Mouse (Mus musculus) C2C12 (cell line): ENCODE measurements around the gene Lrmda.

Experiments
- CEBPB ChIP-seq: IDR thresholded peaks from one replicate; pipeline ENCODE4 v1.6.1; 2011; ENCODE audit warnings: low read depth, mild to moderate bottlenecking, control low read depth, moderate library complexity
- CTCF ChIP-seq: IDR thresholded peaks from one replicate; pipeline ENCODE4 v1.5.1; 2011; ENCODE audit not compliant: control insufficient read depth, insufficient read depth, insufficient read length
- FOSL1 ChIP-seq: IDR thresholded peaks from one replicate; pipeline ENCODE4 v1.8.0; 2011; ENCODE audit warnings: mild to moderate bottlenecking, low read length; ENCODE audit not compliant: poor library complexity, insufficient read depth, severe bottlenecking
- MAX ChIP-seq: IDR thresholded peaks from one replicate; pipeline ENCODE4 v1.6.1; 2011; ENCODE audit warnings: mild to moderate bottlenecking, control low read depth
- MYOD1 ChIP-seq: IDR thresholded peaks from one replicate; pipeline ENCODE4 v1.6.1; 2011; ENCODE audit warnings: low read depth; ENCODE audit not compliant: control insufficient read depth, insufficient read length
- MYOG ChIP-seq: IDR thresholded peaks from one replicate; pipeline ENCODE4 v1.6.1; 2011; ENCODE audit not compliant: control insufficient read depth, insufficient read length; ENCODE audit errors: extremely low read depth
- USF1 ChIP-seq: IDR thresholded peaks from one replicate; pipeline ENCODE4 v1.6.1; 2011; ENCODE audit warnings: low read depth, mild to moderate bottlenecking, control low read depth, moderate library complexity

DNA sequence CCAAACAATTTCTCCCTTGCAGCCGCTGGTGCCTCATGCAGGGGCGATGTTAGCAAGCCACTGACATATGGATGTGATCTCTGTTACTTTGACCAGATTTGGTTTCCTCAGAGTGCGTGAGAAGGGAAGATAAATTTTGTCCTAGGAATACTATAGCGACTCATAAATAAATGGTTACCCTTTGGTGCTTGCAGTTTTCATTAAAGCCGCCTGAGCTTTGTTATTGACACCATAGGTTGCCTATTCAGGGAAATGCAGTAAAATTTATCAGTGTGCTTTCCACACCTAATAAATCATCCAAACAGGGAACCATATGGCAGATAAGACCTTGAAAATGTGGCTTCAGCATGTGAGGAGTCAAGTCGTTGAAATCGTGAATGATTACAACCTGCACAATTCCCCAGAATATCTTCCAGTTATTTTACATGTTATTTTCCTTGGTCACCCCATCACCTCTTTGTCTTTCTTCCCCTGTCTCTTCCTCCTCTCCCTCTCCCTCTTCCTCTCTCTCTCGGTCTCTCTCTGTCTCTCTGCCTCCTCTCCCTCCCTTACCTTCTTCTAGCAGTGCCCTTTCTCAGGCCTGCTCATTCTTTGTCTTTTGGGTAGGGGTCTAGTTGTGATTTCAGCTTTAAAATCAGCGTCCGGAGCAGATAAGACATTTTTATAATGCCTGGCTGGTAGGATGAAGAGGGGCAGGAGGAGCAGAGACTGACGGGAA lies 148.7 kb downstream of the Lrmda start:
- no peak for TF ChIP-seq CTCF
- TF ChIP-seq FOSL1 = no peak
- no peak for TF ChIP-seq MAX
- no peak for TF ChIP-seq MYOG
- no peak for TF ChIP-seq CEBPB
- TF ChIP-seq USF1 = no peak
- TF ChIP-seq MYOD1 = no peak
